Mouse (Mus musculus) hindbrain, postnatal 0 days (tissue): Measurements from ENCODE around the gene Ednrb. TPM values are rescaled to one million over a fixed set of nuclear protein-coding genes. Genes with fewer than 3 reads are reported as not detected.

ENCODE experiments used
- ATAC-seq: fragments of 200-750 bp; cut with Nextera tagmentation; 2 replicates; pipeline ENCODE4 v1.8.0; 2017; ENCODE audit warnings: mild to moderate bottlenecking, moderate TSS enrichment, moderate library complexity
- DNase-seq: peaks from one replicate; pipeline ENCODE4 v3.0.0-alpha.2; 2015; ENCODE audit warnings: low spot score
- H3K27ac ChIP-seq: fragments of 300-500 bp; sonication (generic); 2 replicates; pipeline ENCODE4 v1.5.1; 2014; ENCODE audit warnings: mild to moderate bottlenecking
- H3K27me3 ChIP-seq: fragments of 300-500 bp; sonication (generic); 2 replicates; pipeline ENCODE4 v1.6.1; 2014; ENCODE audit warnings: low read length, mixed read lengths; ENCODE audit not compliant: insufficient read depth
- H3K36me3 ChIP-seq: fragments of 300-500 bp; sonication (generic); 2 replicates; pipeline ENCODE4 v1.6.1; 2014; ENCODE audit warnings: low read length, mixed read lengths; ENCODE audit not compliant: insufficient read depth
- H3K4me1 ChIP-seq: fragments of 300-500 bp; sonication (generic); 2 replicates; pipeline ENCODE4 v1.6.1; 2014; ENCODE audit warnings: antibody characterized with exemption, low read length, mixed read lengths; ENCODE audit not compliant: insufficient read depth
- H3K4me2 ChIP-seq: fragments of 300-500 bp; sonication (generic); 2 replicates; pipeline ENCODE4 v1.6.1; 2014; ENCODE audit warnings: low read depth, mild to moderate bottlenecking, low read length, moderate library complexity, mixed read lengths
- H3K4me3 ChIP-seq: fragments of 300-500 bp; sonication (generic); 2 replicates; pipeline ENCODE4 v1.5.1; 2014; ENCODE audit warnings: low read length
- H3K9ac ChIP-seq: fragments of 300-500 bp; sonication (generic); replicated peaks from 2 replicates; pipeline ENCODE4 v1.6.1; 2014; ENCODE audit warnings: mild to moderate bottlenecking, low read length, moderate library complexity, mixed read lengths
- H3K9me3 ChIP-seq: fragments of 300-500 bp; sonication (generic); 2 replicates; pipeline ENCODE4 v1.6.1; 2016; ENCODE audit warnings: low read length, mixed read lengths
- CTCF ChIP-seq: IDR thresholded peaks from 2 replicates; pipeline ENCODE4 v1.5.1; 2016; ENCODE audit warnings: antibody characterized with exemption, control low read depth, low read depth
- WGBS: fragments of 180-500 bp; shearing (Covaris S2); extraction: QIAGEN DNeasy Blood & Tissue Kit; methylation state at CpG from one replicate; pipeline ENCODE4 v1.1.7; 2014; 5-methylcytosine and 5-hydroxymethylcytosine counted together
- polyA plus RNA-seq: library from polyadenylated mRNA; unstranded; fragments of >200 nt; fragmentation: Nextera tagmentation; extraction: Ambion mirVana; gene quantifications from 2 replicates; pipeline ENCODE4 v1.2.1, GENCODE M21; 2015
- total RNA-seq: library from RNA; depleted of rRNA; stranded (reverse); fragments of >200 nt; gene quantifications from 2 replicates; pipeline ENCODE4 v1.2.3, GENCODE M21; 2014

The Ednrb gene
- total and polyA plus RNA-seq, 2 experiments from 2014 or later: 199 to 208 TPM

GRCm38 (mm10) chr14:103840436-103840835 is 3.8 kb downstream of the Ednrb start:
- no peak for TF ChIP-seq CTCF
- peak overlapping the region; percentile 59 for H3K4me3 ChIP-seq
- H3K27me3 ChIP-seq: no peaks in the 10 kb centered on the region
- H3K36me3 ChIP-seq: no peaks in the 10 kb centered on the region
- 65% methylated on average over 2 of the region's 2 CpGs for WGBS
- no peaks in the 10 kb centered on the region for H3K4me1 ChIP-seq
- ATAC-seq (no peak), DNase-seq (no peak)
- H3K9ac ChIP-seq: no peak overlapping the region
- no peak overlapping the region for H3K27ac ChIP-seq
- peak overlapping the region; percentile 99 for H3K4me2 ChIP-seq
- H3K9me3 ChIP-seq: no peaks in the 10 kb centered on the region

GRCm38 (mm10) chr14:103838887-103839286 is 5.3 kb downstream of the Ednrb start:
- H3K27me3 ChIP-seq: no peaks in the 10 kb centered on the region
- H3K4me2 ChIP-seq: peak overlapping the region; percentile 38
- DNase-seq (no peak), ATAC-seq (no peak)
- TF ChIP-seq CTCF: no peak
- no peak overlapping the region for H3K27ac ChIP-seq
- no peak overlapping the region for H3K9ac ChIP-seq
- H3K4me1 ChIP-seq: no peaks in the 10 kb centered on the region
- no peaks in the 10 kb centered on the region for H3K9me3 ChIP-seq
- no peaks in the 10 kb centered on the region for H3K36me3 ChIP-seq
- WGBS: 89% methylated on average over 5 of the region's 5 CpGs
- H3K4me3 ChIP-seq: no peak overlapping the region

- Histone ChIP-seq H3K4me2 (0 out of 2 replicates have a peak overlapping the region, but pooled peaks have one; percentile 24), H3K4me3 (no peak overlapping the region), H3K4me1 (no peaks in the 10 kb centered on the region), H3K27me3 (no peaks in the 10 kb centered on the region), H3K9ac (no peak overlapping the region), H3K36me3 (no peaks in the 10 kb centered on the region), H3K9me3 (no peaks in the 10 kb centered on the region), H3K27ac (peak overlapping the region; percentile 36; the same call in 1 of the 2 replicates)
- 46% methylated on average over 7 of the region's 7 CpGs for WGBS
- ATAC-seq (no peak), DNase-seq (no peak)
- no peak for TF ChIP-seq CTCF
These were observed 9.6 kb downstream of the Ednrb start for GRCm38 (mm10) chr14:103834589-103834988.

- no peak overlapping the region for H3K9ac ChIP-seq
- ATAC-seq: no peak
- no peak for TF ChIP-seq CTCF
- no peaks in the 10 kb centered on the region for H3K4me1 ChIP-seq
- 62% methylated on average over 3 of the region's 3 CpGs for WGBS
- H3K4me2 ChIP-seq: 0 out of 2 replicates have a peak overlapping the region, but pooled peaks have one; percentile 24
- H3K9me3 ChIP-seq: no peaks in the 10 kb centered on the region
- DNase-seq: no peak
- H3K36me3 ChIP-seq: no peaks in the 10 kb centered on the region
- no peak overlapping the region for H3K4me3 ChIP-seq
- H3K27me3 ChIP-seq: no peaks in the 10 kb centered on the region
- no peak overlapping the region for H3K27ac ChIP-seq
These were observed 10.1 kb downstream of the Ednrb start for GRCm38 (mm10) chr14:103834147-103834546.

GRCm38 (mm10) chr14:103832472-103832871 is 11.7 kb downstream of the Ednrb start:
- H3K9ac ChIP-seq: no peak overlapping the region
- TF ChIP-seq CTCF: no peak
- H3K9me3 ChIP-seq: no peaks in the 10 kb centered on the region
- no peaks in the 10 kb centered on the region for H3K4me1 ChIP-seq
- H3K4me3 ChIP-seq: no peak overlapping the region
- no peak overlapping the region for H3K4me2 ChIP-seq
- no peak for DNase-seq
- WGBS: 85% methylated on average over 4 of the region's 4 CpGs
- ATAC-seq: no peak
- no peaks in the 10 kb centered on the region for H3K27me3 ChIP-seq
- no peaks in the 10 kb centered on the region for H3K36me3 ChIP-seq
- H3K27ac ChIP-seq: no peak overlapping the region

- TF ChIP-seq CTCF: no peak
- Histone ChIP-seq H3K27ac (peak overlapping the region; percentile 36; the same call in 1 of the 2 replicates), H3K27me3 (no peaks in the 10 kb centered on the region), H3K4me3 (no peak overlapping the region), H3K4me2 (no peak overlapping the region), H3K4me1 (no peaks in the 10 kb centered on the region), H3K9me3 (no peaks in the 10 kb centered on the region), H3K36me3 (no peaks in the 10 kb centered on the region), H3K9ac (no peak overlapping the region)
- no peak for ATAC-seq
- WGBS: 62% methylated on average over 5 of the region's 5 CpGs
- no peak for DNase-seq
These were observed 13.2 kb downstream of the Ednrb start for GRCm38 (mm10) chr14:103831007-103831406.

- TF ChIP-seq CTCF: no peak
- Histone ChIP-seq H3K4me2 (no peak overlapping the region), H3K9ac (no peak overlapping the region), H3K9me3 (no peaks in the 10 kb centered on the region), H3K27me3 (no peaks in the 10 kb centered on the region), H3K36me3 (no peaks in the 10 kb centered on the region), H3K4me3 (no peak overlapping the region), H3K27ac (no peak overlapping the region), H3K4me1 (no peaks in the 10 kb centered on the region)
- DNase-seq (no peak), ATAC-seq (no peak)
- WGBS: 84% methylated on average over 9 of the region's 9 CpGs
These were observed 17.9 kb downstream of the Ednrb start for GRCm38 (mm10) chr14:103826343-103826742.
